Mouse (Mus musculus) 3134 (cell line): ENCODE data around the gene Cnep1r1.

Experiments used
- DNase-seq: peaks from one replicate; pipeline ENCODE4 v3.0.0-alpha.2; 2011; ENCODE audit warnings: low spot score; ENCODE audit not compliant: insufficient read length; ENCODE audit errors: extremely low read depth

Gene Cnep1r1

DNA sequence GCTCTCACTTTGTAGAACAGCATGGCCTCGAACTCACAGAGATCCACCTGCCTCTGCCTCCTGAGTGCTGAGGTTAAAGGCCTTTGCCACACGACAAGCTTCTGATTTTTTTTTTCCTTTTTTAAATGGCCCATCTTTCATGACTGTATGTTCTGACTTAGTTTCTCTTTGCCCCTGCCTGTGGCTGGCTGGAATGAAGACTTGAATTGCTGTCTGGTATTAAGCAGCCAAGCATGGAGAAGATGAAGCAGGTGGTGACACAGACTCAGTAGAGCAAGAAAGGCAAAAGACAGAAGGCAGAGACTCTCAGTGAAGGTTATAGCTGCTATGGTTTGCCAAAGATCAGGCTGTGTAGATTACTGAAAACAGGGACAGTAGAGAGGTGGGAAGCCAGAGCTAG is 64.6 kb downstream of the Cnep1r1 start:
- DNase-seq = no peak
